Mouse (Mus musculus) megakaryocyte-erythroid progenitor cell, adult 5-6 weeks (primary cell): Measurements from ENCODE around the gene Gal3st4. TPM values are rescaled to one million over a fixed set of nuclear protein-coding genes. Genes with fewer than 3 reads are reported as not detected.

Source experiments
- ATAC-seq: replicated peaks from 2 replicates; pipeline ENCODE4 v1.8.0; 2016; ENCODE audit warnings: mild to moderate bottlenecking, inconsistent platforms; ENCODE audit not compliant: severe bottlenecking, poor library complexity, low FRiP score, low TSS enrichment
- total RNA-seq, 2 experiments: library from RNA; stranded (forward) in 1 of 2; stranded (reverse) in 1 of 2; fragments of 200-1000, 215-1000 nt in 1 of 2; fragments of >200 nt in 1 of 2; fragmentation: Nextera tagmentation in 1 of 2; gene quantifications; 2 replicates each; pipeline ENCODE4 v1.2.3; 2014 to 2017

Gal3st4 gene
- total RNA-seq (2014; fragmentation: Nextera tagmentation) = not detected in 2 replicates
- not detected in 2 replicates for total RNA-seq (2017)

- ATAC-seq = no peak
Measured at GRCm38 (mm10) chr5:138272409-138272923, at the start of gene Gal3st4. Gal3st4 (minus strand) TSS chr5:138272840.

- no peak for ATAC-seq
Measured at GRCm38 (mm10) chr5:138312795-138313194, 40.2 kb upstream of the Gal3st4 start.

GRCm38 (mm10) chr5:138299613-138300012 lies 27.0 kb upstream of the Gal3st4 start:
- ATAC-seq = no peak

GRCm38 (mm10) chr5:138294158-138294557 lies 21.5 kb upstream of the Gal3st4 start:
- no peak for ATAC-seq

- ATAC-seq = no peak
Measured at GRCm38 (mm10) chr5:138291638-138292037, 19.0 kb upstream of the Gal3st4 start.

- no peak for ATAC-seq
Measured at GRCm38 (mm10) chr5:138287861-138288260, 15.2 kb upstream of the Gal3st4 start.

- ATAC-seq = no peak
Measured at GRCm38 (mm10) chr5:138283540-138283939, 10.9 kb upstream of the Gal3st4 start.

GRCm38 (mm10) chr5:138281798-138282197 lies 9.2 kb upstream of the Gal3st4 start:
- ATAC-seq = no peak

GRCm38 (mm10) chr5:138280829-138281228 lies 8.2 kb upstream of the Gal3st4 start:
- no peak for ATAC-seq

- no peak for ATAC-seq
Measured at GRCm38 (mm10) chr5:138280425-138280768, 7.8 kb upstream of the Gal3st4 start.

GRCm38 (mm10) chr5:138279585-138280424 lies 7.2 kb upstream of the Gal3st4 start, which contains the start of the genes Gm43720, Gpc2 and Stag3:
Gm43720 (minus strand) TSS chr5:138279958.
Gpc2 (minus strand) TSS chr5:138280005.
Stag3 (plus strand) TSS chr5:138280240.
- peak; percentile 96 for ATAC-seq

GRCm38 (mm10) chr5:138277994-138278393 lies 5.4 kb upstream of the Gal3st4 start:
- no peak for ATAC-seq

- ATAC-seq = no peak
Measured at GRCm38 (mm10) chr5:138275216-138276050, 2.8 kb upstream of the Gal3st4 start.

- ATAC-seq = no peak
Measured at GRCm38 (mm10) chr5:138274186-138274585, 1.5 kb upstream of the Gal3st4 start.

GRCm38 (mm10) chr5:138271232-138271631 lies 1.4 kb downstream of the Gal3st4 start:
- no peak for ATAC-seq

- ATAC-seq = no peak
Measured at GRCm38 (mm10) chr5:138268980-138269379, 3.7 kb downstream of the Gal3st4 start.

GRCm38 (mm10) chr5:138267114-138267513 lies 5.5 kb downstream of the Gal3st4 start:
- ATAC-seq = no peak

GRCm38 (mm10) chr5:138265712-138266111 lies 6.9 kb downstream of the Gal3st4 start:
- no peak for ATAC-seq

GRCm38 (mm10) chr5:138264207-138264578 lies 8.4 kb downstream of the Gal3st4 start:
- no peak for ATAC-seq
